Mouse (Mus musculus) megakaryocyte, embryonic 14.5 days (primary cell): ENCODE results near the gene Hectd1.

Source experiments
- FLI1 ChIP-seq: IDR thresholded peaks from 2 replicates; pipeline ENCODE4 v1.6.1; 2012; ENCODE audit warnings: low read length, inconsistent platforms, mixed read lengths
- GATA1 ChIP-seq: IDR thresholded peaks from 3 replicates; pipeline ENCODE4 v1.6.1; 2012; ENCODE audit warnings: mixed read lengths, low read length, inconsistent platforms, borderline replicate concordance

DNA sequence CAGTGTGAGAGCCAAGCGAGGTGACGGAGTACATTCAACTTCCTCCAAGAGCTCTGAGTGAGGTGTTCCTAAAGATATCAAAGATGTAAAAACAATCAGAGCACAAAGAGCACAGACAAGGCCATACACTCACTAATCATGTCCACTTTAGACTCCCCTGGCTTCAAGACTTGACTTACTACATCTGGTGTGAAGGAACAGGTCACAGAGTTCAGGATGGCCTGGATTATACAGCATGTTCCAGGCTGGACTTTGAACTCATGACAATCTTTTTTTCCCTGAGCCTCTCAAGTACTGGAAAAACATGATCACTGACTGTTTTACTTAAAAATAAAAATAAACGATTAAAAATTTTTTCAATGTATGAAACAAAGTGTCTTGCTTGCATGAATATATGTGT lies 70.0 kb downstream of the Hectd1 start:
- TF ChIP-seq GATA1 = no peak
- no peak for TF ChIP-seq FLI1
